ENCODE assay signal across 11 mouse cellular contexts in genomic region chr6:95202291-95202790, GRCm38 (mm10).
DNase-seq lines count a peak whose midpoint lies in the region; ATAC-seq lines count a peak whose summit lies in the region.
"Had no signal": no experiment of that assay in that cellular context is flagged by ENCODE, and none has a peak within 500 bp of the region (broad histone marks: within the 10 kb centered on the region; RNA-seq: fewer than 3 reads in every experiment).

No protein-coding gene starts in this region.

- 5% methylated on average over 6 of the region's 6 CpGs for WGBS in forebrain, embryonic 13.5 days
- 28% methylated on average over 6 of the region's 6 CpGs for WGBS in limb, embryonic 12.5 days
- 10% methylated on average over 6 of the region's 6 CpGs for WGBS in neural tube, embryonic 13.5 days

- H3K9me3 ChIP-seq in forebrain, embryonic 13.5 days (replicated peaks) = no peaks in the 10 kb centered on the region
- no peaks in the 10 kb centered on the region for H3K9me3 ChIP-seq in limb, embryonic 12.5 days
- H3K9me3 ChIP-seq in neural tube, embryonic 13.5 days = no peaks in the 10 kb centered on the region
- H3K9me3 ChIP-seq: heart, embryonic 13.5 days had no signal

- peaks cover 21% of the 10 kb centered on the region for H3K27me3 ChIP-seq in forebrain, embryonic 13.5 days
- H3K27me3 ChIP-seq in limb, embryonic 12.5 days = no peaks in the 10 kb centered on the region
- no peaks in the 10 kb centered on the region for H3K27me3 ChIP-seq in neural tube, embryonic 13.5 days
- H3K27me3 ChIP-seq: heart, embryonic 13.5 days had no signal

- peaks cover 24% of the 10 kb centered on the region for H3K4me1 ChIP-seq in forebrain, embryonic 13.5 days
- H3K4me1 ChIP-seq in limb, embryonic 12.5 days (replicated peaks) = peaks cover 18% of the 10 kb centered on the region
- peaks cover 24% of the 10 kb centered on the region for H3K4me1 ChIP-seq in neural tube, embryonic 13.5 days (replicated peaks)

- peak overlapping the region; percentile 49 for H3K27ac ChIP-seq in forebrain, embryonic 13.5 days
- H3K27ac ChIP-seq in limb, embryonic 12.5 days = peak overlapping the region; percentile 86
- peak overlapping the region; percentile 84 for H3K27ac ChIP-seq in neural tube, embryonic 13.5 days (replicated peaks)
- H3K27ac ChIP-seq: heart, embryonic 13.5 days had no signal

- H3K4me2 ChIP-seq in forebrain, embryonic 13.5 days = peak overlapping the region; percentile 54
- peak overlapping the region; percentile 27; the same call in 1 of the 2 replicates for H3K4me2 ChIP-seq in limb, embryonic 12.5 days
- H3K4me2 ChIP-seq in neural tube, embryonic 13.5 days = peak overlapping the region; percentile 48
- H3K4me2 ChIP-seq: heart, embryonic 13.5 days had no signal

- peak; percentile 81 for ATAC-seq in forebrain, embryonic 13.5 days
- ATAC-seq in limb, embryonic 12.5 days (ENCODE audit: insufficient number of reproducible peaks, insufficient read depth, low FRiP score, low TSS enrichment, low read depth) = peak; percentile 86
- ATAC-seq in neural tube, embryonic 13.5 days (ENCODE audit: low read depth) = peak; percentile 87

- peak overlapping the region; percentile 3; the same call in 1 of the 2 replicates for H3K4me3 ChIP-seq in forebrain, embryonic 13.5 days
- H3K4me3 ChIP-seq in limb, embryonic 12.5 days (replicated peaks) = no peak overlapping the region
- no peak overlapping the region for H3K4me3 ChIP-seq in neural tube, embryonic 13.5 days
- H3K4me3 ChIP-seq: heart, embryonic 13.5 days had no signal

- H3K36me3 ChIP-seq in forebrain, embryonic 13.5 days (ENCODE audit: poor library complexity, severe bottlenecking) = no peaks in the 10 kb centered on the region
- no peaks in the 10 kb centered on the region for H3K36me3 ChIP-seq in limb, embryonic 12.5 days
- H3K36me3 ChIP-seq in neural tube, embryonic 13.5 days = no peaks in the 10 kb centered on the region
- H3K36me3 ChIP-seq: heart, embryonic 13.5 days had no signal

- 0 out of 2 replicates have a peak overlapping the region, but pooled peaks have one; percentile 22 for H3K9ac ChIP-seq in forebrain, embryonic 13.5 days
- H3K9ac ChIP-seq in limb, embryonic 12.5 days (replicated peaks) = no peak overlapping the region
- H3K9ac ChIP-seq in neural tube, embryonic 13.5 days = 0 out of 2 replicates have a peak overlapping the region, but pooled peaks have one; percentile 26
- H3K9ac ChIP-seq: heart, embryonic 13.5 days had no signal

- peak; percentile 9 to 41 for DNase-seq in layer of hippocampus, adult 18-20 months (ENCODE audit: low spot score in 2 of 2)
- DNase-seq in layer of hippocampus, adult 9-10 months (ENCODE audit: low spot score) = no peak
- no peak for DNase-seq in lung, postnatal 4 days
- DNase-seq in kidney, postnatal 36 days = no peak
- no peak for DNase-seq in ovary, postnatal 36 days (ENCODE audit: low spot score)
- DNase-seq: kidney, adult 9 months; lung, postnatal 36 days had no signal

Comparison
In these comparisons a context has a peak if more than half of its experiments do, and no peak if none do; other contexts are left out.
1. DNase-seq: peak in layer of hippocampus, adult 18-20 months (2 of 2); none in layer of hippocampus, adult 9-10 months (single experiment), lung, postnatal 4 days (0 of 2), kidney, postnatal 36 days (0 of 2) and ovary, postnatal 36 days (single experiment).
2. Peak in every context shown above with its lines, with median percentiles within 50 percentile points of each other: ATAC-seq, H3K27ac ChIP-seq and H3K4me2 ChIP-seq.